28 mouse cellular contexts compared by ENCODE assay signal in genomic region chr10:29225329-29225728, GRCm38 (mm10). TPM values are rescaled to one million over a fixed set of nuclear protein-coding genes. Genes with fewer than 3 reads are reported as not detected.
A peak's percentile ranks its signal among the peaks of the same experiment; 100 is the strongest.
DNase-seq lines count a peak whose midpoint lies in the region; TF ChIP-seq lines count a peak whose summit lies in the region.
"Had no signal": no experiment of that assay in that cellular context is flagged by ENCODE, and none has a peak within 500 bp of the region (broad histone marks: within the 10 kb centered on the region; RNA-seq: fewer than 3 reads in every experiment).

No protein-coding gene starts in this region.

- H3K27me3 ChIP-seq in C2C12 (ENCODE audit: control insufficient read depth, insufficient read depth, insufficient read length): no peaks in the 10 kb centered on the region
- H3K27me3 ChIP-seq: CH12.LX; heart, embryonic 12.5 days; heart, embryonic 15.5 days had no signal

- H3K27ac ChIP-seq in gastrocnemius, adult 2 months: peak overlapping the region; percentile 1; the same call in 1 of the 2 replicates
- H3K27ac ChIP-seq: heart, embryonic 15.5 days; hindbrain, embryonic 14.5 days; hindbrain, postnatal 0 days had no signal

- H3K4me3 ChIP-seq in gastrocnemius, adult 2 months: no peak overlapping the region; the same call in 1 of the 2 replicates
- H3K4me3 ChIP-seq in C2C12 (ENCODE audit: insufficient read depth, poor library complexity, severe bottlenecking): no peak overlapping the region
- H3K4me3 ChIP-seq: heart, embryonic 12.5 days; heart, embryonic 15.5 days had no signal

- DNase-seq in gastrocnemius, adult 2 months: no peak
- DNase-seq in gastrocnemius, adult 18-20 months (ENCODE audit: low spot score): no peak
- peak; percentile 67 for DNase-seq in adipocyte (ENCODE audit: low spot score)
- peak; percentile 94 for DNase-seq in gonadal fat pad, adult 2 months (ENCODE audit: low read depth)
- no peak for DNase-seq in frontal cortex, postnatal 36 days (ENCODE audit: low spot score in 2 of 2)
- no peak for DNase-seq in urinary bladder, postnatal 36 days (ENCODE audit: low spot score in 2 of 2)
- no peak for DNase-seq in natural killer cell, adult 2 months (ENCODE audit: low spot score in 2 of 2)
- DNase-seq: adrenal gland, adult 2 months; adrenal gland, postnatal 14 days; cerebellum, adult 11-12 months; cerebellum, adult 8-10 months; cerebellum, postnatal 10 days; forebrain, postnatal 0 days; gastrocnemius, postnatal 14 days; heart, adult 18-20 months; heart, postnatal 10 days; heart, postnatal 4 days had no signal

- intact Hi-C loops in gastrocnemius, adult 2 months (cut with DNase I): no loop called here

- H3K79me3 ChIP-seq in C2C12 (ENCODE audit: low read depth): no peaks in the 10 kb centered on the region

- no peak overlapping the region for H3ac ChIP-seq in C2C12 (ENCODE audit: control insufficient read depth, insufficient read length, low read depth)

- H3K79me2 ChIP-seq in C2C12 (ENCODE audit: control insufficient read depth, insufficient read depth): no peaks in the 10 kb centered on the region

- H3K36me3 ChIP-seq in C2C12 (ENCODE audit: control insufficient read depth, insufficient read depth): peaks cover 31% of the 10 kb centered on the region
- H3K36me3 ChIP-seq: G1E; heart, embryonic 12.5 days; heart, embryonic 15.5 days had no signal

- TF ChIP-seq CTCF in gastrocnemius, adult 2 months (IDR thresholded peaks at IDR 0.05): no peak
- TF ChIP-seq CTCF in C2C12 (IDR thresholded peaks at IDR 0.05; ENCODE audit: control insufficient read depth, insufficient read depth, insufficient read length): no peak

TF ChIP-seq in C2C12, 6 proteins besides CTCF, POLR2A, EP300 and RAD21:
- TF ChIP-seq CEBPB (IDR thresholded peaks at IDR 0.05; ENCODE audit: low read depth): peak; percentile 28
- no peak for TF ChIP-seq FOSL1 (IDR thresholded peaks at IDR 0.05; ENCODE audit: insufficient read depth, low read length, poor library complexity, severe bottlenecking)

RNA-seq across cellular contexts. Expression of gene 9330159F19Rik, which starts 13.9 kb away (rescaled TPM):
- 10 to 100 TPM; 47.2 to 47.5 TPM for total RNA-seq in gastrocnemius, adult 2 months (2021)
- total RNA-seq in gastrocnemius, adult 18-20 months (2021): 10 to 100 TPM; 47.5 to 74.0 TPM
- 1.0 TPM for polyA plus RNA-seq in C2C12 (2012; fragmentation: generic; extraction: Trizol)
- polyA plus RNA-seq in gonadal fat pad, adult 2 months (2012; rRNA removed): 3.1 and 3.2 TPM in 2 replicates
- polyA plus RNA-seq: inflammation-experienced regulatory T-cells, adult 6 months had no signal

RNA-seq across cellular contexts. Expression of gene Gm49353, which starts 26.6 kb away (rescaled TPM):
- not detected for total RNA-seq in gastrocnemius, adult 2 months (2021)
- total RNA-seq in gastrocnemius, adult 18-20 months (2021): not detected
- 0.14 TPM for polyA plus RNA-seq in C2C12 (2012; fragmentation: generic; extraction: Trizol)
- polyA plus RNA-seq in gonadal fat pad, adult 2 months (2012; rRNA removed): not detected in 2 replicates
- total RNA-seq: adrenal gland, postnatal 14 days; CH12.LX; G1E; gastrocnemius, postnatal 14 days; gastrocnemius, postnatal 4 days; heart, adult 18-20 months; heart, postnatal 10 days; heart, postnatal 4 days had no signal
- polyA plus RNA-seq: activated CD4-positive, CD25-positive, alpha-beta regulatory T cell, adult 4 months; adrenal gland, adult 2 months; embryonic facial prominence, embryonic 11.5 days; G1E; heart, embryonic 12.5 days; heart, embryonic 15.5 days; inflammation-experienced regulatory T-cells, adult 6 months had no signal

Comparison
In these comparisons a context has a peak if more than half of its experiments do, and no peak if none do; other contexts are left out.
1. DNase-seq: peak in adipocyte (single experiment) and gonadal fat pad, adult 2 months (single experiment); none in gastrocnemius, adult 2 months (single experiment), gastrocnemius, adult 18-20 months (single experiment), frontal cortex, postnatal 36 days (0 of 2), urinary bladder, postnatal 36 days (0 of 2) and natural killer cell, adult 2 months (0 of 2).